Mouse (Mus musculus) testis, adult 2 months (tissue): ENCODE results near the gene Cyp2d11. TPM values are rescaled to one million over a fixed set of nuclear protein-coding genes. Genes with fewer than 3 reads are reported as not detected.
A peak's percentile ranks its signal among the peaks of the same experiment; 100 is the strongest.

Source experiments
- H3K27ac ChIP-seq: fragments of 200-500 bp; 2 replicates; pipeline ENCODE4 v1.5.1; 2012; ENCODE audit warnings: low read depth, low read length; ENCODE audit not compliant: control insufficient read depth, insufficient read depth
- H3K27me3 ChIP-seq: fragments of 200-500 bp; 2 replicates; pipeline ENCODE4 v1.6.1; 2012; ENCODE audit warnings: mild to moderate bottlenecking, low read length, moderate library complexity; ENCODE audit not compliant: control insufficient read depth, insufficient read depth
- H3K36me3 ChIP-seq: fragments of 200-500 bp; 2 replicates; pipeline ENCODE4 v1.6.1; 2012; ENCODE audit warnings: mild to moderate bottlenecking, low read length; ENCODE audit not compliant: control insufficient read depth, insufficient read depth
- H3K4me1 ChIP-seq: fragments of 200-500 bp; 2 replicates; pipeline ENCODE4 v1.6.1; 2012; ENCODE audit warnings: low read length; ENCODE audit not compliant: control insufficient read depth, insufficient read depth
- H3K4me3 ChIP-seq: fragments of 200-500 bp; 2 replicates; pipeline ENCODE4 v1.5.1; 2012; ENCODE audit warnings: low read depth, mild to moderate bottlenecking, low read length, moderate library complexity, mixed read lengths; ENCODE audit not compliant: control insufficient read depth
- CTCF ChIP-seq: fragments of 200-500 bp; IDR thresholded peaks from 2 replicates; pipeline ENCODE4 v1.5.1; 2012; ENCODE audit warnings: low read depth, mild to moderate bottlenecking, inconsistent platforms, low read length, moderate library complexity; ENCODE audit not compliant: control insufficient read depth, insufficient read depth, insufficient replicate concordance
- POLR2A ChIP-seq: fragments of 200-500 bp; IDR thresholded peaks from 2 replicates; pipeline ENCODE4 v1.6.1; 2012; ENCODE audit warnings: low read depth, mild to moderate bottlenecking, inconsistent platforms, low read length, moderate library complexity; ENCODE audit not compliant: control insufficient read depth
- polyA plus RNA-seq: library from polyadenylated mRNA; depleted of rRNA; stranded (reverse); fragments of >200 nt; gene quantifications from 2 replicates; pipeline ENCODE4 v1.2.3, GENCODE M21; 2012

Cyp2d11 gene
- polyA plus RNA-seq, 1 experiment = not detected

DNA sequence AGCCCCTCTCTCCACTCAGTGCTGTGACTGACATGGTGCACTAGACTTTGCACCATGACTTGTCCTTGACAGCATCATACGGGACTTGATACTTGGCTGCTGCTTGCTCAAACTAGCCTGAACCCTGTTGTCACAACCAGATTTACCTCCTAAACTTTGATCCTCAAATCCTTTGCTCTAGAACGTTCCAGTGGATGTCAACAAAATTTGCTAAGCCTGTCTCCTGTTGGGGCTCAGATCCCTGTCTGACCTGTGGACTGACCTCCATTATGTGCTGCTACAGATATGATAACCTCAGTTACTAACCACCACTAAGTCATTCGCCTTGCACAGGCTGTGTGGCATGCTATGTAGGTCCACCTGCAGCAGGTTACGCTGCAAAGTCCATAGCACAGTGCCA lies 29.1 kb upstream of the Cyp2d11 start:
- no peaks in the 10 kb centered on the region for H3K36me3 ChIP-seq
- no peak overlapping the region for H3K27ac ChIP-seq
- H3K4me1 ChIP-seq = no peaks in the 10 kb centered on the region
- TF ChIP-seq CTCF (no peak), POLR2A (no peak)
- H3K4me3 ChIP-seq = no peak overlapping the region
- no peaks in the 10 kb centered on the region for H3K27me3 ChIP-seq

DNA sequence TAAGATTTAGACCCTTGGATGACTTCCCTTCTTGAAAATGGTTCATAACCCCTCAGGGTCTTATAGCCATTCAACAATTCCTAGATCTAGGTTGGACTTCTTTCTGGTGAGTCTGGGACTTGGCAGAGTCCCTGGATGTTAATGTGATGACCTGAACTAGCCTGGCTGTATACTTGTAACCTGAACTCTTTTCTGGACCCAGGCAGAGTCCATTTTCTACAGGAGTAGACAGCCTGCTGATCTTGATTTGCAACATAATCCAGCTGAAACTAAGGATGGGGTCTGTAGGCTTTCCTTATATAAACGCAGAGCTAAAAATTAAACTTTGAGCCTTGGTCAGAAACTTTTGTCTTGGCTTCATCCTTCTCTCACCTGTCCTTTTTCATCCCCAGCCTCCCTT lies 24.8 kb upstream of the Cyp2d11 start:
- Histone ChIP-seq H3K4me1 (no peaks in the 10 kb centered on the region), H3K27ac (no peak overlapping the region), H3K36me3 (no peaks in the 10 kb centered on the region), H3K27me3 (no peaks in the 10 kb centered on the region), H3K4me3 (no peak overlapping the region)
- TF ChIP-seq CTCF (no peak), POLR2A (no peak)

DNA sequence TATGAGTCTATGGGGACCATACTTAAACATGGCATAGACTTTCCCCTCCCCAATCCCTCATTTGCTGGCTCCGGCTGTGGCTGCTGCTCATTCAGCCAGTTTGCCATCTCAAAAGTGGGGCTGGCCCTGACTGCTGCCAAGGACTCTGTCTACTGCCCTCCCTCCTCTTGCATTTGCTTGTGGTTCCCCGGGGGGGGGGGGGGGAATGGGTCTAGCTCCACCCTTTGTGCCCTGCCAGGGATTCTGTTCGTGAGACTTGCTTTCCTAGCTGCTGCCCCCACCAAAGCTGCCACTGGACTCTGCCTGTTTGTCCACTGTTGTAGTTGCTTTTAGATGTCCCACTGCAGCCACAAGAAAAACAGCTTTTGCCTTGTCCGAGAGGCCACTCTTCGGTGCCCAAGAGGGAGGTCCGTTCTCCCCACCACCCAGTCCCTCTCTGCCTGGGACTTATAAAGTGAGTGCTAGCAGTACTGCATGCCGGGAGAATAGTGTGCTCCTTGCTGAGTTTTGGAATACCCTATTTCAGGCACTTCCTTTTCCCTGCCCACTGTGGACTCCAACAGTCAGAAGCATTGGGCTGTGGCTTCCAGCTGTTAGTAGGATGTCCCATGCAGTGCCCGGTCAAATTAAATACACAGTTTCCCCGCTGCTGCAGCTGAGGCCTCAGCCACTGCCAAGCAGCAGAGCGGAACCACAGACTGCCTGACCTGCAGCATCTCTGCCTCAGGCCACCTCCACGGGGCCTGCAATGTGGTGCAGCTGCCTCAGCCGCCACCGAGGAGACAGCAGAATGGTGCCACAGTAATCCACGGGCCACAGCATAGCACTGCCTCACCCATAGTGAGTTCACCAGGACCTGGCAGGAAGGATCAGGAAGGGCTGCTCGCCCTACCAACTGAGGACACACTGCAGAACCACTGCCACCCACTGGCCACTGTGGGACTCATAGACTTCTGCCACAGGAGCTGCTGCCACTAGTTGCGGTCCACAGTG lies 23.3 kb upstream of the Cyp2d11 start:
- Histone ChIP-seq H3K36me3 (no peaks in the 10 kb centered on the region), H3K27ac (no peak overlapping the region), H3K27me3 (no peaks in the 10 kb centered on the region), H3K4me1 (no peaks in the 10 kb centered on the region), H3K4me3 (no peak overlapping the region)
- TF ChIP-seq CTCF (peak; percentile 79; the same call in 1 of the 2 replicates), POLR2A (no peak)

DNA sequence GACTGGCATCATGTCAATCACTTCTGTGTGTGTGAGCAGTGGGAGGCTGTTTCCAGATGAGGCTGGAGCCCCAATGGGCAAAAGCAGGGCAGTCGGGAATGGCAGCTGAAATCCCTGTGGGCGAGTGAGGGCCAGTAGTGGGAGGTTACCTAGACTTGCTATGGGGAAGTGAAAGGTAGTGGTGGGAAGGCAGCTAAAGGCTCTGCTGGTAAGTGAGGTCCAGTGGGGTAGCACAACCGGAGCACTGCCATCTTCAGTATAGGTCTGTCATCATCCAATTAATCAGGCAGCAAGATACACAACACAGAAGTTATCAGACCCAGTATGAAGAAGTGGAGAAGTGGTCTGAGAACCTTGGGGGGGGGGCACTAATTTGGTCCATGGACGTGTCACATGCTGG lies 13.7 kb upstream of the Cyp2d11 start:
- Histone ChIP-seq H3K4me3 (no peak overlapping the region), H3K27me3 (no peaks in the 10 kb centered on the region)
- TF ChIP-seq POLR2A (no peak), CTCF (no peak)

DNA sequence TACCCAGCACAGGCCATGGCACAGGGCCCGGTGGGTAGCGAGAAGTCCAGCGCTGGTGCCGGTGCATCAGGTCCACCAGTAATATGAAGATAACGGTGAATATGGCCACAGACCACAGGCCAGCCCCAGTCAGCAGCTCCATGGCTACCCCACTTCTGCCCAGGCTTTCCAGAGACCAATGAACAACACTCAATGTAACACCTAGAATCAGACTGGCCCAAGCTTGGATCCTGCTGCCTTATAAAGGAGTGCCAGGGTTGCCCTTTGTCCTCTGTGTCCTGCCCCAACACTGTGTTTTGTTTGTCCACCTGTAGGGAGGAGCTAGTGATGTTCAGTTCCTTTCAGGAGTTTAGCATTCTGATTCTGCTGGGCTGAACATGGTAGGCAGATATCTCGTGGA lies 13.2 kb upstream of the Cyp2d11 start, which contains the start of gene Cyp2d10:
Gene Cyp2d10, minus strand, starts transcription at position 215 of the 400 bp plus-strand sequence.
- H3K27me3 ChIP-seq = no peaks in the 10 kb centered on the region
- no peak within 1 kb of the TSS for H3K27ac ChIP-seq
- H3K36me3 ChIP-seq = no peaks in the 10 kb centered on the region
- no peaks in the 10 kb centered on the region for H3K4me1 ChIP-seq
- no peak within 1 kb of the TSS for H3K4me3 ChIP-seq
- TF ChIP-seq CTCF (no peak), POLR2A (no peak)

More for the DNA sequence above, 13.7 kb upstream of the Cyp2d11 start:
- Histone ChIP-seq H3K27ac (no peak overlapping the region), H3K4me1 (no peaks in the 10 kb centered on the region), H3K36me3 (no peaks in the 10 kb centered on the region)

DNA sequence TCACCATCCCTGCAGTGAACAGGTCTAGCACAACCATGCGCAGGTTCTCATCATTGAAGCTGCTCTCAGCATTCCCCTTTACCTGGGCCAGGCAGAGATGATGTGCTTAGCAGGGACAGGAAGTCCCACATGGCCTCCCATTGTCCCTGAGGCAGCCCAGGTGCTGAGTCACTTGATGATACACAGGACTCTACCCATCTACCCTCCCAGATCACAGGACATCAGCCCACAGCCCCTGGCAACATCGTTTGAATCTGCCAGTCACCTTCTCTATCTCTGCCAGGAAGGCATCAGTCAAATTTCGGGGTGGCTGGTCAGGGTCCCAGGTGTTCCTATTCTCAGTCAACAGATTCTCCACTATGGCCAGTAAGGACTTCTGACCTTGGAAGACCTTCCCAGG lies 10.3 kb upstream of the Cyp2d11 start:
- H3K27me3 ChIP-seq = no peaks in the 10 kb centered on the region
- H3K4me3 ChIP-seq = no peak overlapping the region
- H3K27ac ChIP-seq = no peak overlapping the region
- TF ChIP-seq POLR2A (no peak), CTCF (no peak)
- no peaks in the 10 kb centered on the region for H3K4me1 ChIP-seq
- H3K36me3 ChIP-seq = no peaks in the 10 kb centered on the region

DNA sequence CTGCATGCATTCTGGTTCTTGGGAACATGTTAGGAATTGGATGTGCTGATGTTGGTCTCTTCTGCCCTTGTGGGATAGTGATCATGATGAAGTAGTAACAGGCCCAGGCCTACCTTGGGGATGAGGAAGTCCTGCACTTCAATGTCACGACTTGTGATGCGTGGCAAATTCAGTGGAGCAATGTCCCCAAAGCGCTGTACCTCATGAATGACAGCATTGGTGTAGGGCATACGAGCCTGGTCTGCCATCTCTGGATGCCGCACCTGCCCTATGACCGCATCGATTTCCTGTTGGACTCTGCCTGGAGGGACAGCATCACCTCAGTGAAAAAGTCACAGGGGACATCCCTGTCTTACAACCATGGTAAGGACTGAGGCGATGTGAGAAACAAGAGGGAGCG lies 9.8 kb upstream of the Cyp2d11 start:
- TF ChIP-seq CTCF (no peak), POLR2A (no peak)
- Histone ChIP-seq H3K27ac (no peak overlapping the region), H3K4me3 (no peak overlapping the region), H3K27me3 (no peaks in the 10 kb centered on the region), H3K36me3 (no peaks in the 10 kb centered on the region), H3K4me1 (no peaks in the 10 kb centered on the region)
